Mouse (Mus musculus): ENCODE measurements around the gene Ppp1r13b.

GRCm38 (mm10) chr12:111845953-111846352 is 62.0 kb downstream of the Ppp1r13b start:
- TF ChIP-seq CTCF (IDR thresholded peaks at IDR 0.05; ENCODE audit: low read depth, low read length) (no peak), POLR2A (IDR thresholded peaks at IDR 0.05; ENCODE audit: borderline replicate concordance, low read depth, low read length) (no peak)
